Mouse (Mus musculus): ENCODE results near the gene Rnf31.
A peak's percentile ranks its signal among the peaks of the same experiment; 100 is the strongest.

DNA sequence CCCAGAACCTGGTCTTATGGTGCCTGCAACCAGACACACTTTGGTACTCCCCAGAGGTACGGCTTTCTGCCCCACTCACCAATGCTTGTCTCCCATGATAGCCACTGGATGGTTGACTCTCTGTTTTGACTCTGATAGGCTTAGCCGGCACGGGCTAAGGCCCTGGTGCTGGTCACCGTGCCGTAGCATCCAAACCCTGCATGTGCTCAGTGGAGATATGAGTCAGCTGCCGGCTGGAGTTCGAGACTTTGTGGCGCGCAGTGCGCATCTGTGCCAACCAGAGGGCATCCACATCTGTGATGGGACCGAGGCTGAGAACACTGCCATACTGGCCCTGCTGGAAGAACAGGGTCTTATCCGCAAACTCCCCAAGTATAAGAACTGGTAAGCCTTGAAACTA lies 49.2 kb upstream of the Rnf31 start:
- TF ChIP-seq EP300 (IDR thresholded peaks at IDR 0.05; ENCODE audit: low read depth): 0 out of 2 replicates have a peak, but pooled peaks have one; percentile 28
- peak; percentile 36; the same call in 1 of the 2 replicates for TF ChIP-seq CTCF (IDR thresholded peaks at IDR 0.05; ENCODE audit: low read depth)

All from liver, embryonic 14.5 days (tissue).